ENCODE assay signal across 10 mouse cellular contexts in genomic region chr10:126511511-126511910, GRCm38 (mm10).
DNase-seq lines count a peak whose midpoint lies in the region; ATAC-seq and TF ChIP-seq lines count a peak whose summit lies in the region.
"Had no signal": no experiment of that assay in that cellular context is flagged by ENCODE, and none has a peak within 500 bp of the region (broad histone marks: within the 10 kb centered on the region; RNA-seq: fewer than 3 reads in every experiment).

No protein-coding gene starts in this region.

- H3K4me2 ChIP-seq in intestine, embryonic 16.5 days (ENCODE audit: low read depth, low read length): no peak overlapping the region
- H3K4me2 ChIP-seq in forebrain, embryonic 15.5 days (replicated peaks): no peak overlapping the region
- H3K4me2 ChIP-seq: embryonic facial prominence, embryonic 15.5 days; limb, embryonic 15.5 days had no signal

- H3K4me1 ChIP-seq in intestine, embryonic 16.5 days (ENCODE audit: control insufficient read depth, insufficient read depth, low read length): no peaks in the 10 kb centered on the region
- H3K4me1 ChIP-seq in limb, embryonic 10.5 days: no peaks in the 10 kb centered on the region
- H3K4me1 ChIP-seq in forebrain, embryonic 15.5 days: no peaks in the 10 kb centered on the region
- H3K4me1 ChIP-seq: embryonic facial prominence, embryonic 15.5 days; limb, embryonic 15.5 days had no signal

- no peaks in the 10 kb centered on the region for H3K27me3 ChIP-seq in intestine, embryonic 16.5 days (replicated peaks; ENCODE audit: control insufficient read depth, insufficient read depth, low read length)
- H3K27me3 ChIP-seq in limb, embryonic 10.5 days (ENCODE audit: low read depth, poor library complexity, severe bottlenecking): no peaks in the 10 kb centered on the region
- H3K27me3 ChIP-seq in forebrain, embryonic 15.5 days: no peaks in the 10 kb centered on the region
- H3K27me3 ChIP-seq: embryonic facial prominence, embryonic 15.5 days; limb, embryonic 15.5 days had no signal

- no peak for TF ChIP-seq CTCF in left cerebral cortex, adult 2 months (IDR thresholded peaks at IDR 0.05)

- no peak overlapping the region for H3K4me3 ChIP-seq in left cerebral cortex, adult 2 months
- H3K4me3 ChIP-seq in intestine, embryonic 16.5 days (ENCODE audit: low read length): no peak overlapping the region
- H3K4me3 ChIP-seq in limb, embryonic 10.5 days: no peak overlapping the region
- H3K4me3 ChIP-seq in forebrain, embryonic 15.5 days: no peak overlapping the region
- H3K4me3 ChIP-seq: embryonic facial prominence, embryonic 15.5 days; limb, embryonic 15.5 days had no signal

- WGBS in intestine, embryonic 16.5 days: 93% methylated on average over 10 of the region's 10 CpGs
- WGBS in limb, embryonic 10.5 days: 94% methylated on average over 10 of the region's 10 CpGs
- 94% methylated on average over 10 of the region's 10 CpGs for WGBS in forebrain, embryonic 15.5 days

- intact Hi-C loops in heart, postnatal 10 days (cut with DNase I): no loop called here
- intact Hi-C loops in left cerebral cortex, adult 2 months (cut with DNase I): no loop called here

- peak; percentile 77 for DNase-seq in T-cell, adult 2 months (ENCODE audit: low spot score)
- DNase-seq in cerebellum, adult 18-20 months: peak; percentile 82 to 85
- DNase-seq in heart, postnatal 10 days: peak; percentile 88 to 89
- DNase-seq in left cerebral cortex, adult 2 months (ENCODE audit: extremely low spot score in 1 of 2, low spot score in 2 of 2): peak; percentile 97 to 100
- peak; percentile 96 for DNase-seq in right cerebral cortex, postnatal 25 days
- DNase-seq in limb, embryonic 10.5 days (ENCODE audit: low spot score): no peak

- no peaks in the 10 kb centered on the region for H3K9me3 ChIP-seq in intestine, embryonic 16.5 days (ENCODE audit: control insufficient read depth, low read length)
- H3K9me3 ChIP-seq in limb, embryonic 10.5 days (replicated peaks): no peaks in the 10 kb centered on the region
- no peaks in the 10 kb centered on the region for H3K9me3 ChIP-seq in forebrain, embryonic 15.5 days
- H3K9me3 ChIP-seq: embryonic facial prominence, embryonic 15.5 days; limb, embryonic 15.5 days had no signal

- H3K9ac ChIP-seq in intestine, embryonic 16.5 days (ENCODE audit: low read depth, low read length): no peak overlapping the region
- H3K9ac ChIP-seq in forebrain, embryonic 15.5 days (replicated peaks): no peak overlapping the region
- H3K9ac ChIP-seq: embryonic facial prominence, embryonic 15.5 days; limb, embryonic 15.5 days had no signal

- H3K27ac ChIP-seq in left cerebral cortex, adult 2 months: no peak overlapping the region
- no peak overlapping the region for H3K27ac ChIP-seq in intestine, embryonic 16.5 days (ENCODE audit: low read length)
- H3K27ac ChIP-seq in limb, embryonic 10.5 days: no peak overlapping the region
- no peak overlapping the region for H3K27ac ChIP-seq in forebrain, embryonic 15.5 days (replicated peaks)
- H3K27ac ChIP-seq: embryonic facial prominence, embryonic 15.5 days; limb, embryonic 15.5 days had no signal

- H3K36me3 ChIP-seq in intestine, embryonic 16.5 days (ENCODE audit: control insufficient read depth, insufficient read depth, low read length): no peaks in the 10 kb centered on the region
- H3K36me3 ChIP-seq in limb, embryonic 10.5 days: no peaks in the 10 kb centered on the region
- H3K36me3 ChIP-seq in forebrain, embryonic 15.5 days: no peaks in the 10 kb centered on the region
- H3K36me3 ChIP-seq: embryonic facial prominence, embryonic 15.5 days; limb, embryonic 15.5 days had no signal

- ATAC-seq in intestine, embryonic 16.5 days: no peak
- ATAC-seq in forebrain, embryonic 15.5 days (replicated peaks): no peak
